Mouse (Mus musculus) right cerebral cortex, adult 18-20 months (tissue): ENCODE results near the gene Slc35b4.

ENCODE experiments used
- DNase-seq: peaks from one replicate; pipeline ENCODE4 v3.0.0; 2022; ENCODE audit warnings: mixed read lengths

Gene Slc35b4

GRCm38 (mm10) chr6:34170844-34171494 is 5.9 kb downstream of the Slc35b4 start:
- no peak for DNase-seq

DNA sequence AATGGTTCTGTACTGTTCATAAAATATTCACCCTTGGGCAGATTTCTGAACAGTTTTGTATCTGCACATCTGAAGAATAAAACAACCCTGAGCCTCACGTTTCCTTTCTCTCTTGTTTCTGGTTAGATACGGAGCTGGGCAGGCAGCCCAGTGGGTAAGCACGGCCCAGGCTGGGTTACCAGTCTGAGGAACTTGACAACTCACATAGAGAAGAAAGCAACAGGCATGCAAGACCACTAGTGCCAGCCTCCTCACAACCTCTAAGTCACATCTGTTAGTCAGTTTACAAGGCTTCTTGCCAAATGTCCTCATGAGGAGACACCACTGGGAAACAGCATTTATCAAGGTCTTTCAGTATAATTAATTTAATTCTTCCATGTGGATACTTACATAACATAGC is 8.1 kb downstream of the Slc35b4 start:
- no peak for DNase-seq

- DNase-seq, result no peak
Measured at GRCm38 (mm10) chr6:34163014-34163413, 13.9 kb downstream of the Slc35b4 start.

DNA sequence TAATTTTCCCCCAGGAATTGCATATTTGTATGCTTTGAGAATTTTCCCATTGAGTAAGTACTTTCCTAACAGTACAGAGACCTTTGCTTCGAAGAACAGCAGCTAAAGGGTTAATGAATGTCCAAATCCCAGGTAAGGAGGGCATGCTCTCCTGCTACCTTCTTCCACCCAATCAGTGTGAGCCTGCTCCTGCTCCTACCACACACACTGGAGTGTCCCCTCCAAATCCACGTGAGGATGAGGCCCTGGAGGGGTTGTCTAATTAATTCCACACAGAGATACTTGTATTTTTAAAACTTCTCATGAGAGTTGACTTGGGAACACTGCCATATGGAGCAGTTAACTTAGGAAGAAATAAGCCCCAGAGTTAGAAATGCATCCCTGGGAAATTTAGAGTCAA is 14.3 kb downstream of the Slc35b4 start:
- DNase-seq, result no peak

- no peak for DNase-seq
Measured at GRCm38 (mm10) chr6:34161511-34161910, 15.4 kb downstream of the Slc35b4 start.

GRCm38 (mm10) chr6:34160816-34161310 is 16.0 kb downstream of the Slc35b4 start:
- DNase-seq, result no peak

DNA sequence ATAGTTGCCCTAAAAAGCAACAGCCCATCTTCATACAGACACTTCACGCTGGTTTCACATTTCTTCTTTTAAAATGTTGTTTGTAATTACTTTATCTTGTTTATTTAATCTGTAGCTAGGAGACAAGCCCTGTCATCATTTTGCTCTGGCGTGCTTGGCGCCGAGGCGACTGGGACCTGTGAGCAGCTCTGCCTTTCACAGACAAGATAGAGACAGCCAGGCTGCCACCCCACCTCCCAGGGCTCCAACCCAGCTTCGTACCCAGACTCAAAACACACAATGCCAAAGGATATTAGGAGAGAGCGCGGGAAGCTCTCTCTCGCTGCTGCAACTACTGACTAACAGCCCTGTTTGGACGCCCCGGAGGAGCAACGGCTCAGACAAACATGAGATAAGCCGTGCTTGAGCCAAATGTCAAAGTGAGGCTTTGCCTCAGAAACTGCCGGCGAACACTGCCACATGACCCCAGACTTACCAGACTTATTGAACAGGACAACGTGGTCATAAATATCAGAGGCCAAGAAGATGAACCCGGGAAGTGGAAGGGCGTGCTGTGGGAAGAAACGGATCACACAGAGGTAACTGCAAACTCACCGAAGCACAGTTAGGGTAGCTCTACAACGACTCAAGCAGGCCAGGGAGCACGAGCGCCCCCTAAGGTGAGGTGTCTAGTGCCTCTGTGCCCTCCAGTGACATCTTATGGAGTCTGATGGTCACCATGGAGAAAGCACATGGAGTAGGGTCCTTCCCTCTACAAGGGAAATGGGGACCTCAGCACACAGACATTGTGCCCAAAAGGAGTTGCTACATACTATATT is 16.7 kb downstream of the Slc35b4 start:
- DNase-seq, result no peak

- DNase-seq, result no peak
Measured at GRCm38 (mm10) chr6:34156841-34157748, 19.8 kb downstream of the Slc35b4 start.

- no peak for DNase-seq
Measured at GRCm38 (mm10) chr6:34156057-34156456, 20.9 kb downstream of the Slc35b4 start.

- DNase-seq, result no peak
Measured at GRCm38 (mm10) chr6:34155137-34155804, 21.6 kb downstream of the Slc35b4 start.

DNA sequence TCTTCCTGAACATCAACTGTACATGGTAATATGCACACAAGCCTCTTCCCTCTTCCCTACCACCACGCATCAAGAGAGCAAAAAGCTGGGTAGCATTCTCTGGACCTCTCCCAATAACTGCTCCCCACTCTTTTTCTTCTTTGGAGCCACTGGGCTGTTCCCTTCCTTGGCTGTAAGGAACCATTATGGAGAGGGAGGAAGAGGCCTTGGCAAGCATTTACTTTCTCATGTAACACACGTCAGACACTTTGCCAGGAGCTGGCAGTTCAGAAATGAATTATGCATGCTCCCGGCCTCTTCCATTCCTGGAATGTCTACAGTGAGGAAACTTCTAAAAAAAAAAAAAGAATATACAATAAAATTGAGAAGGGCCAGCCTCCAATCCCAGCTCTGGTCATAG is 22.7 kb downstream of the Slc35b4 start:
- peak; percentile 82 for DNase-seq

- no peak for DNase-seq
Measured at GRCm38 (mm10) chr6:34153069-34154052, 23.6 kb downstream of the Slc35b4 start.

- no peak for DNase-seq
Measured at GRCm38 (mm10) chr6:34149821-34150220, 27.1 kb downstream of the Slc35b4 start.

DNA sequence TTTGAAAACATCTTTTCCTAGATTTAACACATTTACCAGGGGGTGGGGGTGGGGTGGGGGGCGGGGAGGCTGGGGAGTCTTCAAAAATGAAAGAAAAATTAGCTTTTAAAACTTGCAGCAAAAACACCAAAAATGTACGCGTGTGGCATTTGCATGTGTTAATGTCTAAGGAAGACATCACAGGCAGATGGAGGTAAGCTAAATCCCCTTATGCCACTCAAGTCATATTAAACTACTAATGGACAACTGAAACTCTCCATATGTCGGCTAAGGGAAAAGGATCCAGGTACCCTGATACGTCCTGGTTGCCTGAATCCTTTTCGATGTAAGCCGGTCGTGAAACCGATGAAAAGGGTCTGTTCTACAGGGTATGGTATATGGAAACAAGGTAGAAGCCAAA is 27.8 kb downstream of the Slc35b4 start:
- DNase-seq, result no peak

DNA sequence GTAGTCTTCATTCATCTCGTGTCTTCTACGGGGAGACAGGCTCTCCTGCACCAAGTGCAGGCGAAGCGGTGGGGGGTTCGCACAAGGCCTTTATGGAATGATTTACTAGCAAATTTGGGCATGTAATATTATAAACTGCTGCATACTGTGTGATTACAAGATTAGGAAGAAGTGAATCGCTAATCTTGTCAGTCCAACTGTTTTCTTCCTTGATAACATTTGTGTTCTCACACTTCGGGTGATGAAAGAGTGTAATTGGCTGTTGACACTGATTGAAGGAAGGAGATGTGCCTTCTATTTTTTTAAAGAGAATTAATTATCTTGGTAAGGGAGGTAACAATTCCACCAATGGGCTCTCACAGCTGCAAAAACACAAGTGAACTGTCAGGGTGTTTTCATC is 28.3 kb downstream of the Slc35b4 start:
- DNase-seq, result no peak

DNA sequence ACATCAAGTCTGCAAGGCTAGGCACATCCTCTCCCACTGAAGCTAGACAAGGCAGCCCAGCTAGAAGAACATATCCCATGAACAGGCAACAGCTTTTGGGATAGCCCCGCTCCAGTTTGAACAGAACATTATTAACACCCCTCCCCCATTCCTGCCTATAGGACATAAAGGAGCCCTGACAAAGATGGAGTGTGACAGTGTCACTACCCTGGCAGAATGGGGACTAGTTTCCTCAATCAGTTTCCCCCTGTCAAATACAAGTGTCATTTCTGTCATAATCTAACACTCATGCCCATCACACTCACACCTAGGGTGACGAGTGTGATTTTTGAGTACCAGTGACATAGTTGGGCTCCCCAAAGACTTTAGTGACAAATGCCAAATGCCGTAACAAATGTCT is 28.9 kb downstream of the Slc35b4 start:
- no peak for DNase-seq

DNA sequence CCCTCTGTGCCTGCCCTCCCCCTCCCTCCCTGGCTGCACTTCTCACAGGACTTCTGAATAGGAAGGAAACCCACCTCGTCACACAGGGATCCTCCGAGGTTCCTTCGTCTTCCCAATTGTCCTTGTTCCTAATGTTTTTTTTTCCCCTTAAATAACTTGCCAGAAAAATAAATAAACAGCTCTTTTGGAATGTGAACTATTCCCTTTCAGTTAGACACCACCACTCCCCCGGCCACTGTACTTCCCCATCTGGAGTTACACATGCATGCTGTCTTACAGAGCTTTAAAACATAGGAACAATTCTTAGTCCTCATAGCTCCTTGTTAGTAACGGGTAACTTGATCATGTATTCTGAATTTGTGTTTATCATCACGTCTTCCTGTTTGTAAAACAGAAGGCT is 30.9 kb downstream of the Slc35b4 start:
- DNase-seq, result no peak

DNA sequence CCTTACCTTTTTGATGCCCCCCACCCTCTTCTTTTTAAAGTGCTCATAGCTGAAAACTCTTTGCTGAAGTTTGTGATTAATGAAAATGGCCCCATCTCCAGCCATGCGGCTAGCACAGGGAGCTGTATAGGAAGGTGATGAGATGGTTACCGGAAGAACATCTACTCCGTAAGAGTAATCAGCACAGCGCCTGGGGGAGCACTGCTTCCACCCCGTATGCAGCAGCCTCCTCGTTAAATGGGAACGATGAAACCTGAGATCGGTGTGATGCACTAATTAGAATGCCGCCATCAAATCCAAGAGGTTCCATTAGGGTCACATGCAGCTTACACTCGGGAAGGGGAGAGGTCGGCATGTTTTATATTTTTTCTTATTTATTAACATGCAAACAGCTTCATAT is 34.0 kb downstream of the Slc35b4 start:
- DNase-seq, result no peak

DNA sequence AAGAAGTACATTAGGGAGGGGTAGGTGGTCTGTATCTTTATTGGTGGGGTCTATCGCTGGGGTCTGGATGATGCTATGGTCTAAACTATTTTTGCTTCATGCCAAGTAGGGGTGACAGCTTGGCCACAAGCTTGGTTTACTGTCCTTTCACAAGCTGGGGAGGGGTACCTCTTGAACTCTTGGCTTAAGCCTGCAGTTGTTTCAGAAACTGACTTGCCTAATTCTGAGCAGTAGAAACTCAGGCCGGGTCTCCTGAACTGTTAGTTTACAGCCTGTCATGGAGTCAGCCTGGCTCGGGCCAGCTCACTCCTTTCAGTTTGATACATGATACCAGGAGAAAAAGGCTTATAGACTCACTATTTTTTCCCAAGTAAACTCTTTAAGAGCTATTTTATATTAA is 38.5 kb downstream of the Slc35b4 start:
- no peak for DNase-seq

GRCm38 (mm10) chr6:34132391-34132790 is 44.5 kb downstream of the Slc35b4 start:
- DNase-seq, result no peak

- no peak for DNase-seq
Measured at GRCm38 (mm10) chr6:34129261-34129660, 47.6 kb downstream of the Slc35b4 start.
